Mouse (Mus musculus) forebrain, embryonic 14.5 days (tissue): ENCODE measurements around the gene Ppp1r37. TPM values are rescaled to one million over a fixed set of nuclear protein-coding genes. Genes with fewer than 3 reads are reported as not detected.
"Not testable (repeated sequence)": the region's sequence is repeated elsewhere in the genome, so short reads cannot be mapped to it uniquely, and the experiment has no call there.

Experiments
- ATAC-seq: fragments of 200-750 bp; cut with Nextera tagmentation; 2 replicates; pipeline ENCODE4 v1.8.0; 2017; ENCODE audit warnings: mild to moderate bottlenecking, moderate library complexity
- DNase-seq: peaks from one replicate; pipeline ENCODE4 v3.0.0-alpha.2; 2015; ENCODE audit warnings: low spot score
- H3K27ac ChIP-seq: fragments of 300-500 bp; sonication (generic); 2 replicates; pipeline ENCODE4 v1.5.1; 2014; ENCODE audit warnings: low read depth, mild to moderate bottlenecking, control low read depth, low read length, moderate library complexity
- H3K27me3 ChIP-seq: fragments of 300-500 bp; sonication (generic); replicated peaks from 2 replicates; pipeline ENCODE4 v1.6.1; 2014; ENCODE audit warnings: low read length, control low read depth, mixed read lengths; ENCODE audit not compliant: control insufficient read depth, insufficient read depth
- H3K36me3 ChIP-seq: fragments of 300-500 bp; sonication (generic); 2 replicates; pipeline ENCODE4 v1.6.1; 2014; ENCODE audit warnings: low read length, control low read depth; ENCODE audit not compliant: control insufficient read depth, insufficient read depth
- H3K4me1 ChIP-seq: fragments of 300-500 bp; sonication (generic); 2 replicates; pipeline ENCODE4 v1.6.1; 2014; ENCODE audit warnings: antibody characterized with exemption, low read length, control low read depth; ENCODE audit not compliant: control insufficient read depth, insufficient read depth
- H3K4me2 ChIP-seq: fragments of 300-500 bp; sonication (generic); 2 replicates; pipeline ENCODE4 v1.6.1; 2014; ENCODE audit warnings: mild to moderate bottlenecking, control low read depth, low read length
- H3K4me3 ChIP-seq: fragments of 300-500 bp; sonication (generic); 2 replicates; pipeline ENCODE4 v1.5.1; 2014; ENCODE audit warnings: low read depth, low read length, control low read depth
- H3K9ac ChIP-seq: fragments of 300-500 bp; sonication (generic); 2 replicates; pipeline ENCODE4 v1.6.1; 2014; ENCODE audit warnings: mild to moderate bottlenecking, low read length, control low read depth, moderate library complexity
- H3K9me3 ChIP-seq: fragments of 300-500 bp; sonication (generic); replicated peaks from 2 replicates; pipeline ENCODE4 v1.6.1; 2016; ENCODE audit warnings: low read length, control low read depth, mixed read lengths; ENCODE audit not compliant: control insufficient read depth
- WGBS: fragments of 180-500 bp; shearing (Covaris S2); extraction: QIAGEN DNeasy Blood & Tissue Kit; methylation state at CpG from one replicate; pipeline ENCODE4 v1.1.7; 2014; 5-methylcytosine and 5-hydroxymethylcytosine counted together
- polyA plus RNA-seq: library from polyadenylated mRNA; unstranded; fragments of >200 nt; fragmentation: Nextera tagmentation; extraction: Ambion mirVana; gene quantifications from 2 replicates; pipeline ENCODE4 v1.2.1, GENCODE M21; 2014

Ppp1r37 gene
- polyA plus RNA-seq = 12.6 and 13.5 TPM in 2 replicates

DNA sequence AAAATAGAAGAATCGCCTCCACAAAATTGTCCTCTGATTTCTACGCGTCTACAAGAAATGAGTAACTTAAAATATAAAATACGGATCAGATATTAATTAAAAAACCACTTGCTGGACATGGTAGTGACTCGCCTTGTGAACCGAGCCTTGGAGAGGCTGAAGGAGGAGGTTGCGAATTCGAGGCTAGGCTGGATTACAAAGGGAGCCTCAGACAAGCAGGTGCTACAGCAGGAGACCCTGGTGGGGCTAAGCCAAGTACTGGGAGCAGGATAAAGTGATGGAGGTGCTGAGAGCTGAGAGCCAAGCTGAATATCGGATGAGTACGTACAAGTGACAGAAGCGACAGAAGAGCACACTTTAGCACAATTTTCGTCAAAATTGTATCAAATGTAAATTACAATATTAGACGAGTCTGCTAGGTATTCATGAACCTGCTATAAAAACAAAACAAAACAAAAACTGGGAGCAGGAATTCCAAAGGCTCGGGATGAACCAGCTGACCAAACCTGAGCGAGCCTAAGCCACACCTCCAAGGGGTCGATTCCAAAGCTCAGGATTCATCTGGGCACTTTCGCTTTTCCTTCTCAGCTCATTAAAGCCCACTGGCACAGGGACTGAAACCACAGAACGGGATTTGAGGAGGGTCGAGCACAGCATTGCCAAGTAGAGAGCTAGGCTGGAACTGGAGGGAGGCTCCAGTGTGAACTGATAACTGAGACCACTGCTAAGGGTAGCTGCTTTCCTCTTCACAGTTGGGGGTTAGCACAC is at the start of gene Ppp1r37:
Gene Ppp1r37, minus strand, starts transcription at position 434 of the 768 bp plus-strand sequence.
- Histone ChIP-seq H3K27ac (peak within 1 kb of the TSS; percentile 82), H3K36me3 (peaks cover 22% of the 10 kb centered on the region), H3K9ac (peak within 1 kb of the TSS; percentile 94), H3K9me3 (no peaks in the 10 kb centered on the region; the same call in 1 of the 2 replicates), H3K4me3 (peak within 1 kb of the TSS; percentile 90), H3K4me2 (peak within 1 kb of the TSS; percentile 99), H3K27me3 (no peaks in the 10 kb centered on the region), H3K4me1 (peaks cover 19% of the 10 kb centered on the region)
- DNase-seq = peak; percentile 68
- 2% methylated on average over 19 of the region's 19 CpGs for WGBS
- peak; percentile 40 for ATAC-seq

DNA sequence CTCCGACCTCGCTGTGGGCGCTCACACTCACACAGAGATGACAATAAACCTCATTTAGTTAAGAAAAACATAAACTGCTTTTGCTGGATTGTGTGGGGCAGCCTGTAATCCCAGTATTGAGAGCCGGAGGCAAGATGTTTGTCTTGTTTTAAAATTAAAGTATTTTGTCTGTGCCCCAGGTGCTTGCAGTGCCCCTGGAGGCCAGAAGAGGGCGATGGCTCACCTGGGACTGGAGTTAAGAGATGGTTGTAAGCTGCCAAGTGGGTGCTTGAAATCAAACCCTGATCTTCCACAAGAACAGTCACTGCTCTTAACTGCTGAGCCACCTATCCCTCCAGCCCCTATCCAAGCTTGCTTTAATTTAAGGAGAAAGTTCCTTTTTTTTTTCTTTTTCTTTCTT is 48.1 kb upstream of the Ppp1r37 start:
- ATAC-seq (no peak), DNase-seq (no peak)
- no peak overlapping the region for H3K4me3 ChIP-seq
- 78% methylated on average over 5 of the region's 5 CpGs for WGBS
- H3K9ac ChIP-seq = no peak overlapping the region
- no peaks in the 10 kb centered on the region for H3K27me3 ChIP-seq
- H3K27ac ChIP-seq = no peak overlapping the region
- no peaks in the 10 kb centered on the region for H3K36me3 ChIP-seq
- H3K4me1 ChIP-seq = no peaks in the 10 kb centered on the region
- no peak overlapping the region for H3K4me2 ChIP-seq
- H3K9me3 ChIP-seq = no peaks in the 10 kb centered on the region

DNA sequence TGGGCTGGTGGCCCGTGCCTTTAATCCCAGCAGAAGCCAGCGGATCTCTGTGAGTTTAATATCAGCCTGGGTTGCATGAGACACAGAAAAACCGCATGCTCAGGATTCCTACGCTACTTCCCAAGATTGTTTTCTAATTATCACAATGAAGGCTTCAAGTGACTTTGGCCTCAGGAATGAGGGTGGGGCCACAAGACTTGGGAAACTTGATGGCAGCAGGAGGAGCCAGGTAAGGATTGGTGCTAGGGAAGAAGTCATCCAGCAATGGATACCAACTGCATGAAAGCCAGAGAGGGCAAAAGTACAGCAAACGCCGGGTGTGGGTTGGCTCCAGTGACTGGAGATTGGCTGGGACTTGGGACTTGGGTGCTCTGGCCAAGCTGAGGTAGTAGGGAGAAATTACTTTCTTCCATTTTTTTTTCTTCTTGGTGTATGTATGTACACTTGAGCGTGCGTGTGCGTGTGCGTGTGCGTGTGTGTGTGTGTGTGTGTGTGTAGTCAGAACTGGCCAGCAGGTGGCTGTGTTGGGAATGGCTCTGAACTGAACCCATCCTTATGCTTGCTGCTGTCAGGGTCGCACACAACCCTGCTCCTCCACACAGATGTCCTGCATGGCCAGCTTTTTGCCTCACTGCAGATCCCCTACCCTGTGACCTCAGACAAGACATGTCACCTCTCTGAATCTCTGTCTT is 46.9 kb upstream of the Ppp1r37 start:
- Histone ChIP-seq H3K27me3 (no peaks in the 10 kb centered on the region), H3K4me2 (no peak overlapping the region), H3K4me3 (no peak overlapping the region), H3K27ac (no peak overlapping the region), H3K9ac (no peak overlapping the region), H3K9me3 (no peaks in the 10 kb centered on the region), H3K36me3 (no peaks in the 10 kb centered on the region), H3K4me1 (no peaks in the 10 kb centered on the region)
- 91% methylated on average over 12 of the region's 12 CpGs for WGBS
- ATAC-seq (no peak), DNase-seq (no peak)

DNA sequence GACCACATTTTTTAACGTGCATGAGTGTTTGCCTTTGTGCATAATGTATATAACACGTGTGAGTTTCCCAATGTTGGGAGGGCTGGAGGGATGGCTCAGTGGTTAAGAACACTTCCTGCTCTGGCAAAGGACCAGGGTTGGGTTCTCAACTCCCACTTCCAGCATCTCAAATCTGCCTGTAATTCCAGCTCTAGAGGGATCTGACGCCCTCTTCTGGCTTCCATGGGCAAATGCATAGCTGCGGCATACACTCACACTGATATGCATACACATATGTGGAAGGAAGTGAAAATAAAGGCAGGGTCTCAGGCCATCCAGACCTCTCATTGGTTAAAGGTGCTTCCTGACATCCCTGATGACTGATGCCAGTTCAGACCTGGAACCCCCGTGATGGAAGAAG is 44.4 kb upstream of the Ppp1r37 start:
- DNase-seq = no peak
- peaks cover 9% of the 10 kb centered on the region for H3K4me1 ChIP-seq
- no peak overlapping the region for H3K4me2 ChIP-seq
- no peaks in the 10 kb centered on the region for H3K27me3 ChIP-seq
- H3K27ac ChIP-seq = no peak overlapping the region
- WGBS = 82% methylated on average over 5 of the region's 5 CpGs
- no peaks in the 10 kb centered on the region for H3K9me3 ChIP-seq
- H3K4me3 ChIP-seq = no peak overlapping the region
- no peak overlapping the region for H3K9ac ChIP-seq
- no peak for ATAC-seq
- 0 out of 2 replicates have a peak, but pooled peaks cover under 1% of the 10 kb centered on the region for H3K36me3 ChIP-seq

DNA sequence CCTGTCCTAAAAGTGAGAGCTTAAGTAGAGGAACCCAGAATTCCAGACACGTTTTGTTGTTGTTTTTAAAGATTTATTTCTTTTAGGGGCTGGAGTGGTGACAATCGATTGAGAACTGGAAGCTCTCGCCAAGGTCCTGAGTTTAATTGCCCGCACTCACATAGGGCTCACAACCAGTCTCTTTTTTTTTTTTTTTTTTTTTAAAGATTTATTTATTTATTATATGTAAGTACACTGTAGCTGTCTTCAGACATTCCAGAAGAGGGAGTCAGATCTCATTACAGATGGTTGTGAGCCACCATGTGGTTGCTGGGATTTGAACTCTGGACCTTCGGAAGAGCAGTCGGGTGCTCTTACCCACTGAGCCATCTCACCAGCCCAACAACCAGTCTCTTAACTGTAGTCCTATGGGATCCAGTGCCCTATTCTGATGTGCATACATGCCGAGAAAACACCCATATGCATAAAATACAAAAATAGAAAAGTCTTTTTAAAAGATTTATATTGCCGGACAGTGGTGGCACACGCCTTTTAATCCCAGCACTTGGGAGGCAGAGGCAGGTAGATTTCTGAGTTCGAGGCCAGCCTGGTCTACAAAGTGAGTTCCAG is 41.8 kb upstream of the Ppp1r37 start:
- WGBS = 61% methylated on average over 10 of the region's 10 CpGs
- peak overlapping the region; percentile 79 for H3K4me2 ChIP-seq
- H3K4me1 ChIP-seq = peaks cover 11% of the 10 kb centered on the region
- H3K4me3 ChIP-seq = peak overlapping the region; percentile 92
- 0 out of 2 replicates have a peak overlapping the region, but pooled peaks have one; percentile 58 for H3K27ac ChIP-seq
- H3K9ac ChIP-seq = peak overlapping the region; percentile 91
- peaks cover 24% of the 10 kb centered on the region for H3K36me3 ChIP-seq
- DNase-seq, ATAC-seq, H3K27me3 ChIP-seq, H3K9me3 ChIP-seq: not testable (repeated sequence)

DNA sequence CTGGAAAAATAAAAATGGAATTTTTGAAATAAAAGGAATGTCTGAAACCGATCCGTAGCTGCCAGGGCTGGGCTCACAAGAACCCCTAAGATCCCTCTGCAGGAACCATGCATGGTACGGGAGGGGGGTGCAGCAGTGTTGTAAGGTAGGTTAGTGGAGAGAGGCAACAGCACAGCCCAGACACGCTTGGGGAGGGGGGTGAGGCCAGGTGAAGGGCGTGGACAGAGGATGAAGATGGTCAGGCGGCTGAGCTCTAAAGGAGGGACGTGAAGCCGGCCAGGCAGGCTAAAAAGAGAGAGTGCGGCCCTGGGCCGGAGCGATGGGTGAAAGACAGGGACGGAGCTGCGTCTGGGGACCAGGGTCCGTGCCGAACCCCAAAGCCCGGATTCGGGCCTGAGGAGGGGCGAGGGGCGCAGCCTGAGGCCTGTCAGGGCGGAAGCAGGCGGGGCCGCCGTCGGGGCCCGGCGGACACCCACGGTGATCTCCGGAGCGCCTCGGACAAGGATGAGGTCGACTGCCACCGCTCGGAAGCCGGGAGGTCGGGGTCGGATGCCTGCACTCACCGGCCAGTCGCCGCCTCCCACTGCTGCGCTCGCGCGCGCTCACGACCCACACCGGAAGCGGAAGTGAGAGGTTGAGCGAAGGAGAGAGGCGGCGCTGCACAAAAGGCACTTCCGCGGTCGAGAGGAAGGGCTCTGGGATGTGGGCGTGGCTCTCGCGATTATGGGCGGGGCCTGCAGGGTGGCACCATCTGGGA is 41.2 kb upstream of the Ppp1r37 start, which contains the start of gene Clasrp:
Gene Clasrp, minus strand, starts transcription at position 638 of the 757 bp plus-strand sequence.
- Histone ChIP-seq H3K9ac (peak within 1 kb of the TSS; percentile 91), H3K9me3 (no peaks in the 10 kb centered on the region), H3K27ac (peak within 1 kb of the TSS; percentile 58; the same call in 1 of the 2 replicates), H3K4me1 (peaks cover 11% of the 10 kb centered on the region), H3K36me3 (peaks cover 31% of the 10 kb centered on the region), H3K27me3 (no peaks in the 10 kb centered on the region), H3K4me3 (peak within 1 kb of the TSS; percentile 92), H3K4me2 (peak within 1 kb of the TSS; percentile 79)
- DNase-seq (peak; percentile 97), ATAC-seq (peak; percentile 96)
- WGBS = 1% methylated on average over 57 of the region's 57 CpGs

DNA sequence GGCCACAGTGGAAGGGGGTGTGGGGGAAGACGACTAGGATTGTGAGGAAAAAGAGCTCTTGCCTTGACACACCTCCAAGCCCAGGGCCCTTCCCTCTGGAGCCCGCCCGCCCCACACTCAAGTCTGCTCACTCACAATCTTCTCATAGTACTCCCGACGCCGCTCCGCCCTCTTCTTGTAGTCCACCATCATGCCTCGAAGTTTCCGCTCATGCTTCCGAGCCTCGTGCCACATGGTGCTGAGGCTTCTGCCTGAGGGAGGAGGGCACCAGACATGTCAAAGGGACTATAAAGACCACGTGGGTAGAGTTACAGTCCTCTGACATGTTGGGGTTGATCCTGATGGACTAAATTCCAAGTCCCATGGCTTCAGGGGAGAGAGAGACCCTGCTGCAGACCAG is 40.2 kb upstream of the Ppp1r37 start:
- peak overlapping the region; percentile 92 for H3K4me3 ChIP-seq
- H3K36me3 ChIP-seq = peaks cover 40% of the 10 kb centered on the region
- H3K27ac ChIP-seq = no peak overlapping the region
- no peak for ATAC-seq
- no peaks in the 10 kb centered on the region for H3K9me3 ChIP-seq
- WGBS = 84% methylated on average over 12 of the region's 12 CpGs
- no peaks in the 10 kb centered on the region for H3K27me3 ChIP-seq
- H3K9ac ChIP-seq = peak overlapping the region; percentile 91; the same call in 1 of the 2 replicates
- no peak for DNase-seq
- peak overlapping the region; percentile 79 for H3K4me2 ChIP-seq
- H3K4me1 ChIP-seq = peaks cover 11% of the 10 kb centered on the region

DNA sequence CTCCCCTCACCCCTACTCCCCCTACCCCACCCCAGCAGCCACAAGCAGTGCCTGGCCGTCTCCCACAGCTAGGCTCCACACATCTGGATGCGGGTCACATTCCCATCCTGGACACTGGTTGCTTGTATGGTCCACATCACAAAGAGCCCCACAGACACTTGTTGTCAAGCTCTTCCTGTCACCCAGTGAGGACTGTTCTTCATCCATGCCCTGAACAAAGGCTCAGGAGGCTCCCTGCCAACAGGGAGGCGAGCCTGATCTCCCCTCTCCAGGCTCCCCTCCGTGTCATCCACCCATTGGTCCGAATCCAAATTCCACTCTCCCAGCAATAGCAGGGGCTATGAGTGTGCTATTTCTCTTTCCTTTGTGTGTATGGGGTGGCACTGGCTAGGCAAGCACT is 37.7 kb upstream of the Ppp1r37 start:
- H3K4me3 ChIP-seq = no peak overlapping the region
- no peaks in the 10 kb centered on the region for H3K9me3 ChIP-seq
- peaks cover 11% of the 10 kb centered on the region for H3K4me1 ChIP-seq
- no peak overlapping the region for H3K9ac ChIP-seq
- H3K27me3 ChIP-seq = no peaks in the 10 kb centered on the region
- no peak for ATAC-seq
- 55% methylated on average over 5 of the region's 5 CpGs for WGBS
- H3K4me2 ChIP-seq = no peak overlapping the region
- H3K36me3 ChIP-seq = peaks cover 58% of the 10 kb centered on the region
- no peak overlapping the region for H3K27ac ChIP-seq
- no peak for DNase-seq
